Mouse (Mus musculus) lung, adult 2 months (tissue): ENCODE data around the gene Plekha6. TPM values are rescaled to one million over a fixed set of nuclear protein-coding genes. Genes with fewer than 3 reads are reported as not detected.
A peak's percentile ranks its signal among the peaks of the same experiment; 100 is the strongest.

Experiments
- DNase-seq: peaks from one replicate; pipeline ENCODE4 v3.0.0; 2022
- H3K4me1 ChIP-seq: fragments of 200-500 bp; 2 replicates; pipeline ENCODE4 v1.6.1; 2011; ENCODE audit warnings: low read length; ENCODE audit not compliant: control insufficient read depth, insufficient read depth
- H3K4me3 ChIP-seq: fragments of 200-500 bp; replicated peaks from 2 replicates; pipeline ENCODE3; 2011; ENCODE audit warnings: low read depth, mild to moderate bottlenecking, control low read depth, low read length; ENCODE audit errors: extremely low read depth
- CTCF ChIP-seq: fragments of 200-500 bp; IDR thresholded peaks from 2 replicates; pipeline ENCODE4 v1.5.1; 2011; ENCODE audit warnings: mild to moderate bottlenecking, low read length, control low read depth; ENCODE audit not compliant: insufficient read depth
- POLR2A ChIP-seq: fragments of 200-500 bp; IDR thresholded peaks from 2 replicates; pipeline ENCODE4 v1.6.1; 2011; ENCODE audit warnings: low read depth, mild to moderate bottlenecking, control low read depth, low read length, borderline replicate concordance; ENCODE audit errors: extremely low read depth
- WGBS: fragments of 180-500 bp; shearing (Covaris S2); methylation state at CpG from one replicate; pipeline ENCODE4 v1.1.7; 2018; 5-methylcytosine and 5-hydroxymethylcytosine counted together
- polyA plus RNA-seq: library from polyadenylated mRNA; depleted of rRNA; stranded (reverse); fragments of >200 nt; gene quantifications from 2 replicates; pipeline ENCODE4 v1.2.3, GENCODE M21; 2012

Gene Plekha6
- polyA plus RNA-seq, 1 experiment, result 39.4 TPM

GRCm38 (mm10) chr1:133181072-133182015 lies 17.3 kb downstream of the Plekha6 start:
- peak; percentile 75 for TF ChIP-seq CTCF
- no peak for TF ChIP-seq POLR2A
- peak overlapping the region; percentile 11 for H3K4me3 ChIP-seq
- 2% methylated on average over 31 of the region's 31 CpGs for WGBS
- peak; percentile 56 for DNase-seq
- peaks cover 6% of the 10 kb centered on the region; the same call in 1 of the 2 replicates for H3K4me1 ChIP-seq

GRCm38 (mm10) chr1:133182016-133182705 lies 18.2 kb downstream of the Plekha6 start:
- 1% methylated on average over 23 of the region's 25 CpGs for WGBS
- no peak for TF ChIP-seq POLR2A
- no peak for TF ChIP-seq CTCF
- Histone ChIP-seq H3K4me3 (no peak overlapping the region), H3K4me1 (peaks cover 6% of the 10 kb centered on the region; the same call in 1 of the 2 replicates)
- peak; percentile 31 for DNase-seq

GRCm38 (mm10) chr1:133182706-133183095 lies 18.7 kb downstream of the Plekha6 start:
- H3K4me1 ChIP-seq, result peaks cover 6% of the 10 kb centered on the region; the same call in 1 of the 2 replicates
- no peak overlapping the region for H3K4me3 ChIP-seq
- 16% methylated on average over 16 of the region's 16 CpGs for WGBS
- no peak for DNase-seq
- TF ChIP-seq POLR2A (no peak), CTCF (no peak)

- TF ChIP-seq CTCF (no peak), POLR2A (no peak)
- H3K4me1 ChIP-seq, result peaks cover 6% of the 10 kb centered on the region; the same call in 1 of the 2 replicates
- WGBS, result 74% methylated on average over 16 of the region's 16 CpGs
- DNase-seq, result no peak
- no peak overlapping the region for H3K4me3 ChIP-seq
These were observed 19.3 kb downstream of the Plekha6 start for GRCm38 (mm10) chr1:133183141-133183925.

GRCm38 (mm10) chr1:133187948-133188680 lies 24.1 kb downstream of the Plekha6 start:
- no peak for DNase-seq
- TF ChIP-seq POLR2A, result no peak
- no peak for TF ChIP-seq CTCF
- Histone ChIP-seq H3K4me3 (no peak overlapping the region), H3K4me1 (no peaks in the 10 kb centered on the region)
- WGBS, result 51% methylated on average over 4 of the region's 4 CpGs

GRCm38 (mm10) chr1:133188719-133189118 lies 24.7 kb downstream of the Plekha6 start:
- 65% methylated on average over 8 of the region's 8 CpGs for WGBS
- no peak overlapping the region for H3K4me3 ChIP-seq
- DNase-seq, result no peak
- no peaks in the 10 kb centered on the region for H3K4me1 ChIP-seq
- TF ChIP-seq CTCF (no peak), POLR2A (no peak)

GRCm38 (mm10) chr1:133189471-133189870 lies 25.5 kb downstream of the Plekha6 start:
- Histone ChIP-seq H3K4me3 (no peak overlapping the region), H3K4me1 (no peaks in the 10 kb centered on the region)
- no peak for DNase-seq
- TF ChIP-seq CTCF, result no peak
- TF ChIP-seq POLR2A, result no peak

GRCm38 (mm10) chr1:133190550-133190949 lies 26.5 kb downstream of the Plekha6 start:
- no peak for DNase-seq
- H3K4me1 ChIP-seq, result no peaks in the 10 kb centered on the region
- whole genome bisulfite sequencing, result 77% methylated on average over 9 of the region's 9 CpGs
- H3K4me3 ChIP-seq, result no peak overlapping the region
- TF ChIP-seq POLR2A (no peak), CTCF (no peak)
